Mouse (Mus musculus) lung, embryonic 14.5 days (tissue): Measurements from ENCODE around the gene Akt1. TPM values are rescaled to one million over a fixed set of nuclear protein-coding genes. Genes with fewer than 3 reads are reported as not detected.

ENCODE experiments used
- ATAC-seq: fragments of 200-750 bp; cut with Nextera tagmentation; 2 replicates; pipeline ENCODE4 v1.8.0; 2017; ENCODE audit warnings: mild to moderate bottlenecking, moderate TSS enrichment, moderate library complexity; ENCODE audit not compliant: insufficient read depth
- DNase-seq: peaks from one replicate; pipeline ENCODE4 v3.0.0-alpha.2; 2015
- H3K27ac ChIP-seq: fragments of 300-500 bp; sonication (generic); 2 replicates; pipeline ENCODE4 v1.5.1; 2014; ENCODE audit warnings: low read depth, mild to moderate bottlenecking, moderate library complexity
- H3K27me3 ChIP-seq: fragments of 300-500 bp; sonication (generic); 2 replicates; pipeline ENCODE4 v1.6.1; 2014; ENCODE audit warnings: low read length, control low read depth; ENCODE audit not compliant: insufficient read depth
- H3K36me3 ChIP-seq: fragments of 300-500 bp; sonication (generic); 2 replicates; pipeline ENCODE4 v1.6.1; 2014; ENCODE audit warnings: control low read depth; ENCODE audit not compliant: insufficient read depth
- H3K4me1 ChIP-seq: fragments of 300-500 bp; sonication (generic); 2 replicates; pipeline ENCODE4 v1.6.1; 2014; ENCODE audit warnings: antibody characterized with exemption, control low read depth; ENCODE audit not compliant: insufficient read depth
- H3K4me2 ChIP-seq: fragments of 300-500 bp; sonication (generic); 2 replicates; pipeline ENCODE4 v1.6.1; 2014; ENCODE audit warnings: mild to moderate bottlenecking
- H3K4me3 ChIP-seq: fragments of 300-500 bp; sonication (generic); 2 replicates; pipeline ENCODE4 v1.5.1; 2014; ENCODE audit warnings: low read depth, low read length
- H3K9ac ChIP-seq: fragments of 300-500 bp; sonication (generic); 2 replicates; pipeline ENCODE4 v1.6.1; 2014
- H3K9me3 ChIP-seq: fragments of 300-500 bp; sonication (generic); 2 replicates; pipeline ENCODE4 v1.6.1; 2016; ENCODE audit warnings: low read depth, low read length, control low read depth
- CTCF ChIP-seq: IDR thresholded peaks from 2 replicates; pipeline ENCODE4 v1.5.1; 2016; ENCODE audit warnings: antibody characterized with exemption, low read depth
- WGBS: fragments of 180-500 bp; shearing (Covaris S2); extraction: QIAGEN DNeasy Blood & Tissue Kit; methylation state at CpG from one replicate; pipeline ENCODE4 v1.1.7; 2014; 5-methylcytosine and 5-hydroxymethylcytosine counted together
- polyA plus RNA-seq: library from polyadenylated mRNA; unstranded; fragments of >200 nt; fragmentation: Nextera tagmentation; extraction: Ambion mirVana; gene quantifications from 2 replicates; pipeline ENCODE4 v1.2.1, GENCODE M21; 2014

Gene Akt1
- polyA plus RNA-seq, 1 experiment from 2014 or later = 166 TPM

DNA sequence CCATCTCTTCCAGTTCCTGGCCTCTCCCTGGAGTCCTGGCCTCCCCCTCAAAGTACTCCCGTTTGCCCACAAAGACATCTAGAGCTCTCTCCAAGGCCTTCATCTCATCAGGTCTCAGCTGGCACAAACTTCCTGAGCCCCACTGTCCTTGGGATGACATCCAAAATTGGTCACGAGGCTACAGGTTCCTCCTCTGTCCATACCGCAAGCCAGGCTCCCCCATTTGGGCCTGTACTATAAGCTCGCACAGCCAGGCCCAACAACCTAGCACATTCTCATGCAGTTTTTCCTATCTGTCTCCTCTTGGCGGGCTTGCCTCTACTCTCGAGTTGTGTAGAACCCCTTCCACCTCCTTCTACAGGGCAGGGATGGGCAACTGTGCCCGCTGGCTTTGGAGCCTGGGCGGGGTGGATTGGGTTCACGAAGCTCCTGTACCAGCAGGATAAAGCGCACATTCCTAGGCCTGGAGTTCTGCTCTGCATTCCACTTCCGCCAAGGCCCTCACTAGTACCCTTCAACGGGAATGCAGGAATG lies 46.3 kb upstream of the Akt1 start:
- Histone ChIP-seq H3K4me1 (no peaks in the 10 kb centered on the region), H3K27me3 (peaks cover 15% of the 10 kb centered on the region; the same call in 1 of the 2 replicates), H3K9me3 (no peaks in the 10 kb centered on the region), H3K36me3 (peaks cover 9% of the 10 kb centered on the region; the same call in 1 of the 2 replicates), H3K4me2 (peak overlapping the region; percentile 98), H3K9ac (peak overlapping the region; percentile 40), H3K4me3 (peak overlapping the region; percentile 75), H3K27ac (peak overlapping the region; percentile 90)
- ATAC-seq (no peak), DNase-seq (no peak)
- 44% methylated on average over 12 of the region's 12 CpGs for WGBS
- no peak for TF ChIP-seq CTCF

GRCm38 (mm10) chr12:112720216-112720615 lies 45.5 kb upstream of the Akt1 start, which contains the start of gene Cep170b:
Cep170b (plus strand) TSS chr12:112720455.
- ATAC-seq (no peak), DNase-seq (no peak)
- 47% methylated on average over 6 of the region's 6 CpGs for WGBS
- Histone ChIP-seq H3K36me3 (0 out of 2 replicates have a peak, but pooled peaks cover 5% of the 10 kb centered on the region), H3K4me2 (peak within 1 kb of the TSS; percentile 98), H3K9ac (peak within 1 kb of the TSS; percentile 40), H3K27ac (peak within 1 kb of the TSS; percentile 90), H3K4me1 (no peaks in the 10 kb centered on the region), H3K27me3 (peaks cover 15% of the 10 kb centered on the region; the same call in 1 of the 2 replicates), H3K4me3 (peak within 1 kb of the TSS; percentile 75), H3K9me3 (no peaks in the 10 kb centered on the region)
- no peak for TF ChIP-seq CTCF

- Histone ChIP-seq H3K27me3 (peaks cover 15% of the 10 kb centered on the region; the same call in 1 of the 2 replicates), H3K4me1 (no peaks in the 10 kb centered on the region), H3K27ac (no peak overlapping the region), H3K9me3 (no peaks in the 10 kb centered on the region), H3K4me3 (no peak overlapping the region), H3K36me3 (no peaks in the 10 kb centered on the region), H3K9ac (no peak overlapping the region), H3K4me2 (no peak overlapping the region)
- TF ChIP-seq CTCF = no peak
- ATAC-seq (no peak), DNase-seq (no peak)
- WGBS = 39% methylated on average over 5 of the region's 5 CpGs
Observed at GRCm38 (mm10) chr12:112718995-112719394, 44.3 kb upstream of the Akt1 start.

DNA sequence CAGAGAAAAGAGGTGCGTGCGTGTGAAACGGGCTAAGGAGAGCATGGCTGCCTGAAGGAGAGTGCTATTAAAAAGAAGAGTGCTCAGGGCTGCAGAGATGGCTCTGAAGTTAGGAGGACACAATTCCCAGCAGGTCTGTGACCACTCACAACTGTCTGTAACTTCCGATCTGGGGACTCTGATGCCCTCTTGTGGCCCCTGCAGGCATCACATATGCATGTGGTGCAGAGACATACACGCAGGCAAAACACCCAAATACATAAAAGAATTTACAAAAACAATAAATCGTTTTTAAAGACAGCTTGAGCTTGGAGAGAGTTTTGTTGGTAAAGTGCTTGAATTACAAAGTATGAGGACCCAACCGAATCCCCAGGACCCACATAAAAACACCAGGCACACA lies 42.5 kb upstream of the Akt1 start:
- peak; percentile 74 for TF ChIP-seq CTCF

GRCm38 (mm10) chr12:112713984-112714383 lies 39.3 kb upstream of the Akt1 start:
- DNase-seq = peak; percentile 86
- H3K4me1 ChIP-seq = no peaks in the 10 kb centered on the region
- no peak overlapping the region for H3K9ac ChIP-seq
- H3K36me3 ChIP-seq = no peaks in the 10 kb centered on the region
- H3K9me3 ChIP-seq = no peaks in the 10 kb centered on the region
- no peaks in the 10 kb centered on the region for H3K27me3 ChIP-seq
- no peak overlapping the region for H3K4me2 ChIP-seq
- WGBS = 58% methylated on average over 3 of the region's 3 CpGs
- H3K27ac ChIP-seq = no peak overlapping the region
- ATAC-seq = peak; percentile 44
- no peak overlapping the region for H3K4me3 ChIP-seq
- TF ChIP-seq CTCF = no peak

More for the DNA sequence above, 42.5 kb upstream of the Akt1 start:
- Histone ChIP-seq H3K4me1 (no peaks in the 10 kb centered on the region), H3K4me3 (no peak overlapping the region), H3K4me2 (no peak overlapping the region), H3K27ac (no peak overlapping the region), H3K9ac (no peak overlapping the region), H3K27me3 (peaks cover 11% of the 10 kb centered on the region; the same call in 1 of the 2 replicates), H3K36me3 (no peaks in the 10 kb centered on the region), H3K9me3 (no peaks in the 10 kb centered on the region)
- DNase-seq = peak; percentile 77
- ATAC-seq = no peak
- 28% methylated on average over 7 of the region's 7 CpGs for WGBS

DNA sequence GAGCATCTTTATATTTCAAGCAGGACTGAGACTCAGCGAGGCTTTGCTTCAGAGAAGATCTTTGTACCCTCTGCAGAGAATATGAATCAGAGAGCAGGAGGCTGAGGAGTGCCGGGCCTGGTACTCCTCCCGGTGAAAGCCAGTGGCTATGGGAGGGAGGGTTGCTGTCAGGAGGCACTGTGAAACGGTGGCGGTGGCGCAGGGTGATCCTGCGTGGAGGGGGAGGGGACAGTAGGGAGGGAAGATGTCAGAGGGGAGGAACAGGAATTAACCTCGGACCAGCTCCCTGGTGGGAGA lies 32.8 kb upstream of the Akt1 start:
- Histone ChIP-seq H3K4me1 (no peaks in the 10 kb centered on the region; the same call in 1 of the 2 replicates), H3K36me3 (no peaks in the 10 kb centered on the region), H3K4me3 (no peak overlapping the region), H3K27ac (no peak overlapping the region), H3K9me3 (no peaks in the 10 kb centered on the region), H3K9ac (no peak overlapping the region; the same call in 1 of the 2 replicates), H3K27me3 (peaks cover 10% of the 10 kb centered on the region; the same call in 1 of the 2 replicates), H3K4me2 (peak overlapping the region; percentile 55)
- 19% methylated on average over 8 of the region's 8 CpGs for WGBS
- DNase-seq (no peak), ATAC-seq (no peak)
- TF ChIP-seq CTCF = no peak

DNA sequence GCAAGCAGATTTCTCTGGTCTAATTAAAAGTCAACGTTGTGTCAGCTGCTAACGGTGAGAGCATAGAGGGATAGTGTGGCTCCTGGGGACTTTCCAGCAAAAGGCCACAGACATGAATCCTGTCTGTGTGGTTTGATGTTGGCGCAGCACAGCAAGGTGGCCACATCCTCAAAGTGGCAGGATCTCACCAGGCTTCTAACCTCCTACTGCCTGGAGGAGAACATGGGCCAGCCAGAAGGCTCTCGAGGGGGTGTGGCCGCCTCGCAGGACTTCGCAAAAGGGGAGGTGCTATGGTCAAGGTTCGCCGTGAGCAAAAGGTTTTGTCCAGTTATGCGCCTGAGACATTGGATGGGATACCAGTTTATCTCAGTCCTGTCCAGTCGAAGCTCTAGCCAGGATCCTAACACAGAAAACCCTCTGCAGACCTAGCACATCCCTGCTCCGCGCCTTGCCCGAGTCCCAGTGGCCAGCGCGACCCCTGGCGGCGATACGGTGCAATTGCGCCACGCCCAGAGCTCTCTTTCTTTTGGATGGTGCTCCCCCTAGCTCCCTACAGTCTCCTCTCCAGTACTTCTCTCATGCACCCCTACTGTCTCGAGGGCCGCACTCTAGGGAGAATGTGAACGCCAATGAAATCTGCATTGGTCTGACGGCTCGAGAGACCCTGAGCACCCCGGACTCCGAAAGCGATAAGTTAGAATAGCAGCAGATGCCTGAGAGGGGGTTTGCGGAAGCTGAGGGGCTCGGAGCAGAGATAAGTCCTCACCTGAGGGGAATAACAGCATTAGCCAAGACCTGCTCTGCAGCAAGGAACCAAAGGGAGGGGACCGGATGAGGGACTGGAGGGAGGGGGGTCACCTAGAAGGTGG lies 32.3 kb upstream of the Akt1 start:
- no peak overlapping the region for H3K27ac ChIP-seq
- WGBS = 10% methylated on average over 32 of the region's 32 CpGs
- TF ChIP-seq CTCF = peak; percentile 100
- no peaks in the 10 kb centered on the region for H3K9me3 ChIP-seq
- peak; percentile 85 for ATAC-seq
- H3K36me3 ChIP-seq = no peaks in the 10 kb centered on the region
- peaks cover 10% of the 10 kb centered on the region; the same call in 1 of the 2 replicates for H3K27me3 ChIP-seq
- no peaks in the 10 kb centered on the region; the same call in 1 of the 2 replicates for H3K4me1 ChIP-seq
- DNase-seq = peak; percentile 92
- no peak overlapping the region for H3K9ac ChIP-seq
- H3K4me2 ChIP-seq = peak overlapping the region; percentile 55
- peak overlapping the region; percentile 8; the same call in 1 of the 2 replicates for H3K4me3 ChIP-seq
